Mouse (Mus musculus): ENCODE results near the gene Zfyve1. TPM values are rescaled to one million over a fixed set of nuclear protein-coding genes. Genes with fewer than 3 reads are reported as not detected.
"Not testable (repeated sequence)": the region's sequence is repeated elsewhere in the genome, so short reads cannot be mapped to it uniquely, and the experiment has no call there.

Zfyve1 gene
- polyA plus RNA-seq, 1 experiment, result 19.8 TPM

- no peak for TF ChIP-seq FLI1 (IDR thresholded peaks at IDR 0.05; ENCODE audit: low read length)
- no peak for TF ChIP-seq GATA1 (IDR thresholded peaks at IDR 0.05; ENCODE audit: borderline replicate concordance, low read length)
- peaks cover 2% of the 10 kb centered on the region for H3K27me3 ChIP-seq (replicated peaks)
- no peaks in the 10 kb centered on the region for H3K36me3 ChIP-seq (replicated peaks; ENCODE audit: low read length)
- no peaks in the 10 kb centered on the region for H3K9me3 ChIP-seq
- H3K4me1 ChIP-seq, result peaks cover 3% of the 10 kb centered on the region
- no peak overlapping the region for H3K4me3 ChIP-seq (replicated peaks)
Measured at GRCm38 (mm10) chr12:83618981-83619380, 22.0 kb upstream of the Zfyve1 start.

GRCm38 (mm10) chr12:83617261-83617660 is 20.2 kb upstream of the Zfyve1 start:
- H3K27me3 ChIP-seq (replicated peaks), result peaks cover 2% of the 10 kb centered on the region
- H3K4me3 ChIP-seq (replicated peaks), result peak overlapping the region; percentile 9
- peaks cover 3% of the 10 kb centered on the region for H3K4me1 ChIP-seq
- TF ChIP-seq FLI1 (IDR thresholded peaks at IDR 0.05; ENCODE audit: low read length) (no peak), GATA1 (IDR thresholded peaks at IDR 0.05; ENCODE audit: borderline replicate concordance, low read length) (no peak)
- H3K36me3 ChIP-seq (replicated peaks; ENCODE audit: low read length), result no peaks in the 10 kb centered on the region
- H3K9me3 ChIP-seq, result no peaks in the 10 kb centered on the region

- H3K36me3 ChIP-seq (replicated peaks; ENCODE audit: low read length); H3K27me3 ChIP-seq (replicated peaks); H3K4me1 ChIP-seq; H3K4me3 ChIP-seq (replicated peaks); H3K9me3 ChIP-seq: not testable (repeated sequence)
Measured at GRCm38 (mm10) chr12:83606411-83606810, 9.4 kb upstream of the Zfyve1 start.

- H3K9me3 ChIP-seq, result peaks cover 2% of the 10 kb centered on the region; the same call in 1 of the 2 replicates
- peaks cover 6% of the 10 kb centered on the region; the same call in 1 of the 2 replicates for H3K4me1 ChIP-seq
- no peaks in the 10 kb centered on the region for H3K36me3 ChIP-seq (replicated peaks; ENCODE audit: low read length)
- H3K27me3 ChIP-seq (replicated peaks), result no peaks in the 10 kb centered on the region
- TF ChIP-seq GATA1 (IDR thresholded peaks at IDR 0.05; ENCODE audit: borderline replicate concordance, low read length) (no peak), FLI1 (IDR thresholded peaks at IDR 0.05; ENCODE audit: low read length) (no peak)
- H3K4me3 ChIP-seq (replicated peaks), result no peak overlapping the region
Measured at GRCm38 (mm10) chr12:83602285-83602684, 5.3 kb upstream of the Zfyve1 start.

GRCm38 (mm10) chr12:83597881-83598280 is 859 bp upstream of the Zfyve1 start:
- Histone ChIP-seq H3K4me1 (peaks cover 18% of the 10 kb centered on the region), H3K4me3 (replicated peaks) (no peak overlapping the region)
- TF ChIP-seq GATA1 (IDR thresholded peaks at IDR 0.05; ENCODE audit: borderline replicate concordance, low read length) (no peak), FLI1 (IDR thresholded peaks at IDR 0.05; ENCODE audit: low read length) (no peak)

GRCm38 (mm10) chr12:83596191-83596954 is 649 bp downstream of the Zfyve1 start:
- Histone ChIP-seq H3K4me1 (peaks cover 31% of the 10 kb centered on the region), H3K4me3 (replicated peaks) (peak overlapping the region; percentile 100), H3K9me3 (no peaks in the 10 kb centered on the region), H3K36me3 (replicated peaks; ENCODE audit: low read length) (peaks cover 36% of the 10 kb centered on the region), H3K27me3 (replicated peaks) (no peaks in the 10 kb centered on the region)
- TF ChIP-seq FLI1 (IDR thresholded peaks at IDR 0.05; ENCODE audit: low read length) (no peak), GATA1 (IDR thresholded peaks at IDR 0.05; ENCODE audit: borderline replicate concordance, low read length) (no peak)

More at GRCm38 (mm10) chr12:83597881-83598280, 859 bp upstream of the Zfyve1 start:
- Histone ChIP-seq H3K27me3 (replicated peaks) (no peaks in the 10 kb centered on the region), H3K36me3 (replicated peaks; ENCODE audit: low read length) (peaks cover 24% of the 10 kb centered on the region), H3K9me3 (no peaks in the 10 kb centered on the region)

- TF ChIP-seq FLI1 (IDR thresholded peaks at IDR 0.05; ENCODE audit: low read length) (no peak), GATA1 (IDR thresholded peaks at IDR 0.05; ENCODE audit: borderline replicate concordance, low read length) (no peak)
- Histone ChIP-seq H3K4me3 (replicated peaks) (no peak overlapping the region), H3K9me3 (no peaks in the 10 kb centered on the region), H3K36me3 (replicated peaks; ENCODE audit: low read length) (peaks cover 51% of the 10 kb centered on the region), H3K4me1 (peaks cover 35% of the 10 kb centered on the region), H3K27me3 (replicated peaks) (no peaks in the 10 kb centered on the region)
Measured at GRCm38 (mm10) chr12:83594454-83595040, 2.5 kb downstream of the Zfyve1 start.

GRCm38 (mm10) chr12:83591754-83592501 is 5.1 kb downstream of the Zfyve1 start:
- TF ChIP-seq GATA1 (IDR thresholded peaks at IDR 0.05; ENCODE audit: borderline replicate concordance, low read length), result no peak
- no peak for TF ChIP-seq FLI1 (IDR thresholded peaks at IDR 0.05; ENCODE audit: low read length)
- H3K36me3 ChIP-seq (replicated peaks; ENCODE audit: low read length), result peaks cover 77% of the 10 kb centered on the region
- no peaks in the 10 kb centered on the region for H3K9me3 ChIP-seq
- peaks cover 35% of the 10 kb centered on the region for H3K4me1 ChIP-seq
- no peaks in the 10 kb centered on the region for H3K27me3 ChIP-seq (replicated peaks)
- no peak overlapping the region for H3K4me3 ChIP-seq (replicated peaks)

- Histone ChIP-seq H3K4me3 (replicated peaks) (no peak overlapping the region), H3K36me3 (replicated peaks; ENCODE audit: low read length) (peaks cover 82% of the 10 kb centered on the region), H3K27me3 (replicated peaks) (no peaks in the 10 kb centered on the region), H3K9me3 (no peaks in the 10 kb centered on the region), H3K4me1 (peaks cover 6% of the 10 kb centered on the region)
- TF ChIP-seq FLI1 (IDR thresholded peaks at IDR 0.05; ENCODE audit: low read length) (no peak), GATA1 (IDR thresholded peaks at IDR 0.05; ENCODE audit: borderline replicate concordance, low read length) (no peak)
Measured at GRCm38 (mm10) chr12:83586628-83587027, 10.4 kb downstream of the Zfyve1 start.

GRCm38 (mm10) chr12:83582747-83583146 is 14.3 kb downstream of the Zfyve1 start:
- Histone ChIP-seq H3K27me3 (replicated peaks) (no peaks in the 10 kb centered on the region), H3K36me3 (replicated peaks; ENCODE audit: low read length) (peaks cover 75% of the 10 kb centered on the region), H3K4me3 (replicated peaks) (no peak overlapping the region), H3K9me3 (no peaks in the 10 kb centered on the region), H3K4me1 (peaks cover 33% of the 10 kb centered on the region)
- TF ChIP-seq FLI1 (IDR thresholded peaks at IDR 0.05; ENCODE audit: low read length) (no peak), GATA1 (IDR thresholded peaks at IDR 0.05; ENCODE audit: borderline replicate concordance, low read length) (no peak)
